Mouse (Mus musculus) liver, postnatal 0 days (tissue): ENCODE data around the gene Rin3.

Experiments
- CTCF ChIP-seq: sonication (generic); IDR thresholded peaks from 2 replicates; pipeline ENCODE4 v1.5.1; 2016; ENCODE audit warnings: antibody characterized with exemption, low read depth
- EP300 ChIP-seq: IDR thresholded peaks from 2 replicates; pipeline ENCODE4 v1.6.1; 2016; ENCODE audit warnings: antibody characterized with exemption, low read depth, mild to moderate bottlenecking

GRCm38 (mm10) chr12:102383288-102383687, 100.4 kb downstream of the Rin3 start:
- TF ChIP-seq CTCF (no peak), EP300 (no peak)
